Mouse (Mus musculus) olfactory bulb, adult 2 months (tissue): ENCODE measurements around the gene Nt5c1a. TPM values are rescaled to one million over a fixed set of nuclear protein-coding genes. Genes with fewer than 3 reads are reported as not detected.

ENCODE experiments used
- H3K27ac ChIP-seq: fragments of 200-500 bp; 2 replicates; pipeline ENCODE4 v1.5.1; 2012; ENCODE audit warnings: low read depth, low read length; ENCODE audit not compliant: insufficient read depth
- H3K4me1 ChIP-seq: fragments of 200-500 bp; 2 replicates; pipeline ENCODE4 v1.6.1; 2012; ENCODE audit warnings: low read length; ENCODE audit not compliant: control insufficient read depth, insufficient read depth
- H3K4me3 ChIP-seq: fragments of 200-500 bp; 2 replicates; pipeline ENCODE4 v1.5.1; 2012; ENCODE audit warnings: mild to moderate bottlenecking, low read depth, low read length, moderate library complexity; ENCODE audit not compliant: insufficient read depth
- CTCF ChIP-seq: fragments of 200-500 bp; IDR thresholded peaks from 2 replicates; pipeline ENCODE4 v1.5.1; 2012; ENCODE audit warnings: low read depth, mild to moderate bottlenecking, low read length, moderate library complexity; ENCODE audit not compliant: insufficient read depth
- POLR2A ChIP-seq: fragments of 200-500 bp; IDR thresholded peaks from 2 replicates; pipeline ENCODE4 v1.6.1; 2012; ENCODE audit warnings: mild to moderate bottlenecking, low read depth, low read length, moderate library complexity; ENCODE audit not compliant: insufficient read depth
- WGBS: fragments of 180-500 bp; shearing (Covaris S2); methylation state at CpG from one replicate; pipeline ENCODE4 v1.1.7; 2018; 5-methylcytosine and 5-hydroxymethylcytosine counted together
- polyA plus RNA-seq: library from polyadenylated mRNA; stranded (reverse); fragments of >200 nt; gene quantifications from 2 replicates; pipeline ENCODE4 v1.2.4, GENCODE M21; 2012; ENCODE audit warnings: low replicate concordance; ENCODE audit not compliant: missing spikeins, insufficient read depth, insufficient read length

The Nt5c1a gene
- polyA plus RNA-seq, 1 experiment: not detected

GRCm38 (mm10) chr4:123223309-123223708 is 22.0 kb downstream of the Nt5c1a start:
- Histone ChIP-seq H3K4me3 (no peak overlapping the region), H3K4me1 (peaks cover 15% of the 10 kb centered on the region), H3K27ac (no peak overlapping the region)
- 72% methylated on average over 3 of the region's 3 CpGs for WGBS
- TF ChIP-seq POLR2A (no peak), CTCF (no peak)

- H3K27ac ChIP-seq: no peak overlapping the region
- WGBS: 68% methylated on average over 10 of the region's 10 CpGs
- TF ChIP-seq POLR2A: no peak
- no peak for TF ChIP-seq CTCF
Observed at GRCm38 (mm10) chr4:123225718-123226403, 24.6 kb downstream of the Nt5c1a start.

GRCm38 (mm10) chr4:123227707-123228106 is 26.4 kb downstream of the Nt5c1a start:
- no peak overlapping the region for H3K4me3 ChIP-seq
- no peak overlapping the region for H3K27ac ChIP-seq
- WGBS: 32% methylated on average over 4 of the region's 4 CpGs
- H3K4me1 ChIP-seq: peaks cover 15% of the 10 kb centered on the region
- TF ChIP-seq CTCF (no peak), POLR2A (no peak)

More at GRCm38 (mm10) chr4:123225718-123226403, 24.6 kb downstream of the Nt5c1a start:
- Histone ChIP-seq H3K4me3 (no peak overlapping the region), H3K4me1 (peaks cover 15% of the 10 kb centered on the region)

GRCm38 (mm10) chr4:123228270-123228669 is 27.0 kb downstream of the Nt5c1a start:
- no peak for TF ChIP-seq POLR2A
- TF ChIP-seq CTCF: no peak
- 72% methylated on average over 2 of the region's 2 CpGs for WGBS

GRCm38 (mm10) chr4:123229166-123229565 is 27.9 kb downstream of the Nt5c1a start:
- Histone ChIP-seq H3K4me3 (no peak overlapping the region), H3K4me1 (peaks cover 22% of the 10 kb centered on the region), H3K27ac (no peak overlapping the region)
- TF ChIP-seq POLR2A: no peak
- WGBS: 83% methylated on average over 11 of the region's 11 CpGs

More at GRCm38 (mm10) chr4:123228270-123228669, 27.0 kb downstream of the Nt5c1a start:
- Histone ChIP-seq H3K27ac (no peak overlapping the region), H3K4me3 (no peak overlapping the region), H3K4me1 (peaks cover 16% of the 10 kb centered on the region)

GRCm38 (mm10) chr4:123232841-123233240 is 31.5 kb downstream of the Nt5c1a start:
- no peak overlapping the region for H3K4me3 ChIP-seq
- H3K27ac ChIP-seq: no peak overlapping the region
- TF ChIP-seq CTCF: no peak
- TF ChIP-seq POLR2A: no peak
- peaks cover 12% of the 10 kb centered on the region for H3K4me1 ChIP-seq
- WGBS: 80% methylated on average over 3 of the region's 3 CpGs

- Histone ChIP-seq H3K4me3 (peak within 1 kb of the TSS; percentile 27), H3K27ac (no peak within 1 kb of the TSS), H3K4me1 (peaks cover 7% of the 10 kb centered on the region)
- TF ChIP-seq POLR2A (no peak), CTCF (no peak)
- WGBS: 9% methylated on average over 52 of the region's 52 CpGs
Observed at GRCm38 (mm10) chr4:123233492-123234084, 32.3 kb downstream of the Nt5c1a start, which contains the start of gene Heyl. Heyl (plus strand) TSS chr4:123233556.

GRCm38 (mm10) chr4:123235835-123236430 is 34.6 kb downstream of the Nt5c1a start:
- peaks cover 12% of the 10 kb centered on the region for H3K4me1 ChIP-seq
- no peak for TF ChIP-seq CTCF
- no peak for TF ChIP-seq POLR2A
- WGBS: 84% methylated on average over 9 of the region's 9 CpGs
- no peak overlapping the region for H3K4me3 ChIP-seq
- H3K27ac ChIP-seq: no peak overlapping the region; the same call in 1 of the 2 replicates

- WGBS: 68% methylated on average over 13 of the region's 13 CpGs
- Histone ChIP-seq H3K27ac (no peak overlapping the region), H3K4me3 (no peak overlapping the region), H3K4me1 (peaks cover 12% of the 10 kb centered on the region)
- TF ChIP-seq POLR2A (no peak), CTCF (no peak)
Observed at GRCm38 (mm10) chr4:123236431-123237031, 35.2 kb downstream of the Nt5c1a start.
